Mouse (Mus musculus) liver, postnatal 0 days (tissue): ENCODE measurements around the gene Nudt3.

Experiments used
- CTCF ChIP-seq: sonication (generic); IDR thresholded peaks from 2 replicates; pipeline ENCODE4 v1.5.1; 2016; ENCODE audit warnings: antibody characterized with exemption, low read depth
- EP300 ChIP-seq: IDR thresholded peaks from 2 replicates; pipeline ENCODE4 v1.6.1; 2016; ENCODE audit warnings: antibody characterized with exemption, low read depth, mild to moderate bottlenecking

DNA sequence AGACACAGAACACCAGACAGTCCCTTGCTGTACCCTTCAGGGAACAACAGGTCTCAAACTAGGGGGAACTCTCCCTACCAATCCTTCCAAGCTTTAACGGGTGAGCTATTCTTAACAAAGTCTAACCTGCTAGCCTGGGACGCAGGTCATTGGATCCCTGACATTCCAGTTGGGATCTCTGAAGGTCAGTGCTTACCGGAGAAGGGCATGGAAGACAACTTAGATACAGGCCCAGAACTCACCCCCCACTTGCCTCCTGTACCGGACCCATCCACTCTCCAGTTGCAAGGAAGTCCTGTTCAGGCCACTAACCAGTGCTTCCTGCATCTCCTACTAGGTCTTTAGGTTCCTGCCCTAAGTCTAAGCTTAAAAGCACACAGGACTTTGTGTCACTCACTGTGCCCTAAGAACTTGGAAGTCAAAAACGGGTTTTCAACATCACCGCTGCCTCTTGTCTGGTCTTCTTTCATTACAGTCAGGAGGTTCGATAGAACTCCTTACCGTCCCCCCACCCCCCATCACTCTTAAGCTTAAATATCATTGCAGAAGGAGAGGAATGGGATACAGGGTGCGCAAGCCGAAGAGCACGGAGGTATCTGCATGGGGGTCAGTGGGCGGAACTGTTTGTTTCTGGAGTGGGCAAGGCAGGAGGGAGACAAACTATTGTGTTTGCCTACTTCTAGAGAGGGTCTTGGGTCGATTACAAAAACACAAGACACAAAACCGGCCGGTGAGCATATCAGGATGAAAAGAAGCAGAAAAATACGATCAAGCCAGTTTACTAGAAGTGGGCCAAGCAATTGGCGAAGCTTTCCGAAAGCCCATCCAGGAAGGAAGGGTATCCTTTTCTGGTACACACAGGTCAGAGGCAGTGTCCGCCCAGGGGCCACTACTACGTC is 69.0 kb downstream of the Nudt3 start:
- no peak for TF ChIP-seq EP300
- no peak for TF ChIP-seq CTCF
